8 mouse cellular contexts compared by ENCODE assay signal in genomic region chr5:76658084-76658934, GRCm38 (mm10). TPM values are rescaled to one million over a fixed set of nuclear protein-coding genes. Genes with fewer than 3 reads are reported as not detected.
DNase-seq lines count a peak whose midpoint lies in the region; ATAC-seq and TF ChIP-seq lines count a peak whose summit lies in the region.

No protein-coding gene starts in this region.

- peak overlapping the region; percentile 85 for H3K4me3 ChIP-seq in forebrain, embryonic 12.5 days (replicated peaks)
- H3K4me3 ChIP-seq in intestine, embryonic 15.5 days (replicated peaks), result peak overlapping the region; percentile 84
- peak overlapping the region; percentile 67 for H3K4me3 ChIP-seq in lung, postnatal 0 days (ENCODE audit: low read depth, low read length)

- H3K4me2 ChIP-seq in forebrain, embryonic 12.5 days, result peak overlapping the region; percentile 79
- H3K4me2 ChIP-seq in intestine, embryonic 15.5 days (replicated peaks), result peak overlapping the region; percentile 95
- peak overlapping the region; percentile 100 for H3K4me2 ChIP-seq in lung, postnatal 0 days (replicated peaks; ENCODE audit: low read depth, low read length)

- intact Hi-C loops in gastrocnemius, postnatal 14 days (cut with DNase I; ENCODE audit: low total_unique reads), result no loop called here

- TF ChIP-seq EP300 in lung, postnatal 0 days (IDR thresholded peaks at IDR 0.05), result no peak

- H3K36me3 ChIP-seq in forebrain, embryonic 12.5 days (replicated peaks), result 0 out of 2 replicates have a peak, but pooled peaks cover 3% of the 10 kb centered on the region
- no peaks in the 10 kb centered on the region for H3K36me3 ChIP-seq in intestine, embryonic 15.5 days
- H3K36me3 ChIP-seq in lung, postnatal 0 days (ENCODE audit: insufficient read depth, low read length), result no peaks in the 10 kb centered on the region

- peak overlapping the region; percentile 98 for H3K9ac ChIP-seq in forebrain, embryonic 12.5 days
- peak overlapping the region; percentile 88 for H3K9ac ChIP-seq in intestine, embryonic 15.5 days
- H3K9ac ChIP-seq in lung, postnatal 0 days (replicated peaks; ENCODE audit: low read depth), result peak overlapping the region; percentile 41; the same call in 1 of the 2 replicates

- DNase-seq in urinary bladder, adult 2 months (ENCODE audit: low spot score), result peak; percentile 24
- no peak for DNase-seq in urinary bladder, postnatal 14 days (ENCODE audit: low spot score)
- peak; percentile 83 for DNase-seq in c-Kit-positive CD71-positive TER-119-negative erythroid progenitor cells, embryonic 14.5 days (ENCODE audit: low read depth)
- peak; percentile 7 for DNase-seq in lung, postnatal 0 days (ENCODE audit: low spot score)
- DNase-seq in right cerebral cortex, postnatal 10 days (ENCODE audit: low spot score in 2 of 2), result peak; percentile 46 to 55
- DNase-seq in gastrocnemius, postnatal 14 days, result no peak

- WGBS in forebrain, embryonic 12.5 days, result under 1% methylated on average over 38 of the region's 38 CpGs
- WGBS in intestine, embryonic 15.5 days, result 2% methylated on average over 38 of the region's 38 CpGs
- 4% methylated on average over 32 of the region's 38 CpGs for WGBS in lung, postnatal 0 days

- ATAC-seq in forebrain, embryonic 12.5 days (ENCODE audit: low FRiP score), result peak; percentile 81
- peak; percentile 84 for ATAC-seq in intestine, embryonic 15.5 days
- peak; percentile 70 for ATAC-seq in lung, postnatal 0 days

- H3K27me3 ChIP-seq in forebrain, embryonic 12.5 days, result no peaks in the 10 kb centered on the region
- H3K27me3 ChIP-seq in intestine, embryonic 15.5 days (replicated peaks), result no peaks in the 10 kb centered on the region
- H3K27me3 ChIP-seq in lung, postnatal 0 days (replicated peaks; ENCODE audit: insufficient read depth, low read length), result 0 out of 2 replicates have a peak, but pooled peaks cover 4% of the 10 kb centered on the region

- H3K27ac ChIP-seq in forebrain, embryonic 12.5 days, result peak overlapping the region; percentile 98
- peak overlapping the region; percentile 73 for H3K27ac ChIP-seq in intestine, embryonic 15.5 days
- no peak overlapping the region for H3K27ac ChIP-seq in lung, postnatal 0 days (ENCODE audit: low read length)

- H3K9me3 ChIP-seq in forebrain, embryonic 12.5 days, result no peaks in the 10 kb centered on the region
- no peaks in the 10 kb centered on the region for H3K9me3 ChIP-seq in intestine, embryonic 15.5 days
- H3K9me3 ChIP-seq in lung, postnatal 0 days (ENCODE audit: low read length), result no peaks in the 10 kb centered on the region

- peaks cover 25% of the 10 kb centered on the region for H3K4me1 ChIP-seq in forebrain, embryonic 12.5 days
- no peaks in the 10 kb centered on the region for H3K4me1 ChIP-seq in intestine, embryonic 15.5 days (replicated peaks)
- H3K4me1 ChIP-seq in lung, postnatal 0 days (ENCODE audit: insufficient read depth, low read depth, low read length), result no peaks in the 10 kb centered on the region

- TF ChIP-seq CTCF in lung, postnatal 0 days (IDR thresholded peaks at IDR 0.05), result no peak

RNA-seq across cellular contexts. Expression of gene C530008M17Rik, which starts 2.0 kb away (rescaled TPM):
- 3.2 and 3.9 TPM in 2 replicates for polyA plus RNA-seq in urinary bladder, adult 2 months (2012; rRNA removed)
- 78.6 and 83.5 TPM in 2 replicates for polyA plus RNA-seq in forebrain, embryonic 12.5 days (2016; fragmentation: Nextera tagmentation; extraction: Ambion mirVana)
- 15.7 and 16.5 TPM in 2 replicates for polyA plus RNA-seq in intestine, embryonic 15.5 days (2015; fragmentation: Nextera tagmentation; extraction: Ambion mirVana)
- 3.8 and 4.4 TPM in 2 replicates for polyA plus RNA-seq in lung, postnatal 0 days (2015; fragmentation: Nextera tagmentation; extraction: Ambion mirVana)
- total RNA-seq in gastrocnemius, postnatal 14 days (2021), result 1 to 10 TPM; 3.2 to 3.6 TPM

Comparison
In these comparisons a context has a peak if more than half of its experiments do, and no peak if none do; other contexts are left out.
1. DNase-seq: peak in urinary bladder, adult 2 months (single experiment), c-Kit-positive CD71-positive TER-119-negative erythroid progenitor cells, embryonic 14.5 days (single experiment), lung, postnatal 0 days (single experiment) and right cerebral cortex, postnatal 10 days (2 of 2); none in urinary bladder, postnatal 14 days (single experiment) and gastrocnemius, postnatal 14 days (single experiment).
2. H3K9ac ChIP-seq: peak in every context shown above with its lines; median percentile 98 in forebrain, embryonic 12.5 days; 88 in intestine, embryonic 15.5 days; 41 in lung, postnatal 0 days.
3. Peak in every context shown above with its lines, with median percentiles within 50 percentile points of each other: ATAC-seq, H3K4me2 ChIP-seq and H3K4me3 ChIP-seq.